Mouse (Mus musculus) kidney, embryonic 16.5 days (tissue): ENCODE results near the gene Anpep. TPM values are rescaled to one million over a fixed set of nuclear protein-coding genes. Genes with fewer than 3 reads are reported as not detected.

Experiments
- ATAC-seq: fragments of 200-750 bp; cut with Nextera tagmentation; 2 replicates; pipeline ENCODE4 v1.8.0; 2017; ENCODE audit warnings: moderate TSS enrichment; ENCODE audit not compliant: low FRiP score, low TSS enrichment
- H3K27ac ChIP-seq: fragments of 300-500 bp; sonication (generic); 2 replicates; pipeline ENCODE4 v1.5.1; 2014; ENCODE audit warnings: low read length
- H3K27me3 ChIP-seq: fragments of 300-500 bp; sonication (generic); 2 replicates; pipeline ENCODE4 v1.6.1; 2014; ENCODE audit warnings: low read length, control low read depth, mixed read lengths; ENCODE audit not compliant: insufficient read depth
- H3K36me3 ChIP-seq: fragments of 300-500 bp; sonication (generic); 2 replicates; pipeline ENCODE4 v1.6.1; 2014; ENCODE audit warnings: low read length, control low read depth, mixed read lengths; ENCODE audit not compliant: insufficient read depth
- H3K4me1 ChIP-seq: fragments of 300-500 bp; sonication (generic); 2 replicates; pipeline ENCODE4 v1.6.1; 2014; ENCODE audit warnings: low read length, control low read depth, mixed read lengths; ENCODE audit not compliant: insufficient read depth
- H3K4me2 ChIP-seq: fragments of 300-500 bp; sonication (generic); replicated peaks from 2 replicates; pipeline ENCODE4 v1.6.1; 2014; ENCODE audit warnings: low read depth, low read length
- H3K4me3 ChIP-seq: fragments of 300-500 bp; sonication (generic); 2 replicates; pipeline ENCODE4 v1.5.1; 2014; ENCODE audit warnings: mild to moderate bottlenecking, low read length
- H3K9ac ChIP-seq: fragments of 300-500 bp; sonication (generic); replicated peaks from 2 replicates; pipeline ENCODE4 v1.6.1; 2014; ENCODE audit warnings: low read length
- H3K9me3 ChIP-seq: fragments of 300-500 bp; sonication (generic); 2 replicates; pipeline ENCODE4 v1.6.1; 2016; ENCODE audit warnings: low read length, control low read depth
- WGBS: fragments of 180-500 bp; shearing (Covaris S2); extraction: QIAGEN DNeasy Blood & Tissue Kit; methylation state at CpG from one replicate; pipeline ENCODE4 v1.1.7; 2014; 5-methylcytosine and 5-hydroxymethylcytosine counted together
- polyA plus RNA-seq: library from polyadenylated mRNA; unstranded; fragments of >200 nt; fragmentation: Nextera tagmentation; extraction: Ambion mirVana; gene quantifications from 2 replicates; pipeline ENCODE4 v1.2.1, GENCODE M21; 2015

Gene Anpep
- polyA plus RNA-seq, 1 experiment from 2014 or later, result 164 TPM

DNA sequence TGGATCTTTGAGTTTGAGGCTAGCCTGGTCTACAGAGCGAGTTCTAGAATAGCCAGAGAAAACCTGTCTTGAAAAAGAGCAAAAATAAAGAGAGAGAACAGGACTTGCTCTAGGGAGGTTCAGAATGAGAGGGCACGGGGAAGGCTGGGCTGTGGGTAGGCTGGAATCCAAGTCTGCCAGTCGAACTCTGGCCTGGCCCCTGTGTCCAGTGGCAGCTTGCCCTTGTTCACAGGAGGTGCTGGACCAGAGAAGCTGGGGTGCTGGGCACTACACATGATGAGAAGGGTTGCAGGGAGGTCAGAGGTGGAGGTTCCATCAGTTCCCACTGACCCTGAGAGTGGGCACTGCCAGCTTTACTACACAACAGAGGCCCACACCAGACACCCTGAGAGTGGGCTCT lies 32.5 kb downstream of the Anpep start:
- no peak overlapping the region for H3K4me2 ChIP-seq
- H3K4me3 ChIP-seq, result no peak overlapping the region
- H3K36me3 ChIP-seq, result peaks cover 27% of the 10 kb centered on the region
- H3K27me3 ChIP-seq, result no peaks in the 10 kb centered on the region
- H3K4me1 ChIP-seq, result 0 out of 2 replicates have a peak, but pooled peaks cover 5% of the 10 kb centered on the region
- H3K9me3 ChIP-seq, result peaks cover 4% of the 10 kb centered on the region; the same call in 1 of the 2 replicates
- ATAC-seq, result no peak
- no peak overlapping the region for H3K9ac ChIP-seq
- H3K27ac ChIP-seq, result no peak overlapping the region
- 82% methylated on average over 3 of the region's 3 CpGs for WGBS

DNA sequence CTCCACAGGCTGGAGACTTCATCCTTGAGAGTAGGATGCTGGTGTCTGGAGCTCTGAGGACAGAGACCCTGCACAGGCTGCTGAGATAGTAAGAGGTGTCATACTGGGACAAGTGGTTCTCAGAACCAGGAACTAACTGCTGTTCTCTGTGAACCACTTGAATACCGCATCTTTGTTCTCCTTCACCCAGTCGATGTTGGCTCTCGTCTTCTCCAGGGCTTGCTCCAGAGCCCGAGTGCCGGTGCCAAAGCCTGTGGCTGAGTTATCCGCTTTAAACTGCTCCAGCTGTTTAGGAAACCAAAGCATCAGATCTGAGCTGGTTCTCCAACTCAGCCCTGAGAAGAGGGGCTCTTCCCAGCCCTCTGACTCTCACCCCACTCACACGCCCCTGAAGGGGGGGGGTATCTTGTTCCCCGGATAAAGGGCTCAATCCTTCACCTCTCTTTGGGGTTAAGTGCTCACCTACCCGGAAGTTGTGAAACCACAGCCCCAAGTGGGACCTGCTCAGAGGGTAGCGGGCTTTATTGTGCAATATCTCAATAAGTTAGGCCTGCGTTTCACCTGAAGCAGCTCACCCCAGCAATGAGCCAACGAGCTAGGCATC lies 38.7 kb downstream of the Anpep start:
- H3K9ac ChIP-seq, result no peak overlapping the region
- peaks cover 31% of the 10 kb centered on the region for H3K36me3 ChIP-seq
- H3K27me3 ChIP-seq, result no peaks in the 10 kb centered on the region; the same call in 1 of the 2 replicates
- no peak overlapping the region for H3K27ac ChIP-seq
- no peak for ATAC-seq
- no peak overlapping the region for H3K4me3 ChIP-seq
- peaks cover 19% of the 10 kb centered on the region for H3K4me1 ChIP-seq
- 77% methylated on average over 12 of the region's 12 CpGs for WGBS
- no peak overlapping the region for H3K4me2 ChIP-seq
- peaks cover 4% of the 10 kb centered on the region; the same call in 1 of the 2 replicates for H3K9me3 ChIP-seq

GRCm38 (mm10) chr7:79819996-79820395 lies 40.9 kb downstream of the Anpep start:
- no peak overlapping the region for H3K4me3 ChIP-seq
- H3K27me3 ChIP-seq, result no peaks in the 10 kb centered on the region; the same call in 1 of the 2 replicates
- 54% methylated on average over 11 of the region's 11 CpGs for WGBS
- ATAC-seq, result no peak
- H3K9ac ChIP-seq, result no peak overlapping the region
- peaks cover 4% of the 10 kb centered on the region; the same call in 1 of the 2 replicates for H3K9me3 ChIP-seq
- H3K36me3 ChIP-seq, result peaks cover 11% of the 10 kb centered on the region
- no peak overlapping the region for H3K4me2 ChIP-seq
- H3K27ac ChIP-seq, result no peak overlapping the region; the same call in 1 of the 2 replicates
- H3K4me1 ChIP-seq, result peaks cover 19% of the 10 kb centered on the region

DNA sequence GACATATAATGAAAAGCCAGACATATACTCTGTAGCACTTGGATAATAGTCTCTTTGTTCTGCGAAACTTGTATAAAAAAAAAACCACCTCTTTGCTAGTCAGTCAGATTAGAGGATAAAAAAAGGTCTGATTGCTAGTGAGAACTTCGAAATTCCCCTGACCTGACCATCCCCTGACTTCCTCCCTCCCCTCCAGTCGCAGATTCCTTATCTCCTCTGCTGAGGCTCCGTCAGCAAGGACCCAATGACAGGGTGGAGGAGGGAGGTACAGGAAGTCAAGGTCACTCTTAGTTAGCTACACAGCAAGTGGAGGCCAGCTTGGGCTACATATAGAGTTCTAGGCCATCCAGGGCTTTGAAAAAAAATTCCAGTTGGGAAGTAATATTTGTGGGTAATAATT lies 41.3 kb downstream of the Anpep start:
- Histone ChIP-seq H3K4me1 (peaks cover 19% of the 10 kb centered on the region), H3K4me2 (no peak overlapping the region), H3K27ac (peak overlapping the region; percentile 21; the same call in 1 of the 2 replicates), H3K27me3 (no peaks in the 10 kb centered on the region; the same call in 1 of the 2 replicates), H3K9ac (no peak overlapping the region), H3K36me3 (peaks cover 6% of the 10 kb centered on the region), H3K4me3 (no peak overlapping the region), H3K9me3 (no peaks in the 10 kb centered on the region)
- ATAC-seq, result no peak
- WGBS, result 27% methylated on average over 4 of the region's 4 CpGs

DNA sequence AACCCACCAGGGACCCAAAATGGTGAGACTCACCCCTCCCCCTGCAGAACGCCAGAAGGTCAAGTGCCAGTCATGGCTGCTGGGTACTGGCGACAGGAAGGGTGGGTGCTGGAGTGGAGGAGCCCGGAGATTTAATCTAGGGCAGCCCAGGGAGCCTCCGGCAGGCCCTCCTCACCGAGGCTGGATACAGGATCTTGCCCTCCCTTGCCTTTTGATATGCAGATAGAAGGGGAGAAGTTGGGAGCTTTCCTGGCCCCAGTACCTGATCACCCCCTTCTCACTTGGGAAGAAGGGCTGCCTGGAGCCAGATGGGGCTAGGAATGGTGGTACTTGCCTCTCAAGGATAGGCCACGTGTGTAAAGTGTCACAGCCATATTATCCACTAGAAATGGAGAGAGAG lies 42.5 kb downstream of the Anpep start:
- 5% methylated on average over 6 of the region's 6 CpGs for WGBS
- no peak overlapping the region for H3K9ac ChIP-seq
- H3K36me3 ChIP-seq, result peaks cover 4% of the 10 kb centered on the region
- no peaks in the 10 kb centered on the region; the same call in 1 of the 2 replicates for H3K27me3 ChIP-seq
- H3K9me3 ChIP-seq, result no peaks in the 10 kb centered on the region
- no peak overlapping the region for H3K4me3 ChIP-seq
- no peak overlapping the region for H3K4me2 ChIP-seq
- no peak overlapping the region for H3K27ac ChIP-seq
- ATAC-seq, result no peak
- H3K4me1 ChIP-seq, result peaks cover 19% of the 10 kb centered on the region

DNA sequence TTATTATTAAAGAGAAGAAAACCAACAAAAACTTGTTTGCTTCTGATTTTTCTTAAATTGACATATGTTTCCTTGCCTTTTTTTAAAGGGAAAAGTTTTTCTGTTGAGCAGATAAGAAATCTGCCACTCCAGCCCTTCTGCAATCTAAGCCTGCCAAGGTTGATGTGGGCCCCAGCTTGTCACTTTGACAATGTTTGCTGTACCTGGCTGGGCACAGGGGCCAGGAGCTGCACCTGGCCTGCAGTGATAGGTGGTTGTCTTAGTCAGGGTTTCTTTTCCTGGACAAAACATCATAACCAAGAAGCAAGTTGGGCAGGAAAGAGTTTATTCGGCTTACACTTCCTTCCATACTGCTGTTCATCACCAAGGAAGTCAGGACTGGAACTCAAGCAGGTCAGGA lies 47.5 kb downstream of the Anpep start:
- no peak overlapping the region for H3K27ac ChIP-seq
- H3K4me2 ChIP-seq, result no peak overlapping the region
- no peak overlapping the region for H3K9ac ChIP-seq
- 82% methylated on average over 1 of the region's 1 CpGs for WGBS
- H3K4me1 ChIP-seq, result peaks cover 11% of the 10 kb centered on the region
- H3K36me3 ChIP-seq, result no peaks in the 10 kb centered on the region
- ATAC-seq, result no peak
- H3K27me3 ChIP-seq, result peaks cover 11% of the 10 kb centered on the region
- no peaks in the 10 kb centered on the region for H3K9me3 ChIP-seq
- no peak overlapping the region for H3K4me3 ChIP-seq

- ATAC-seq, result peak; percentile 60
- Histone ChIP-seq H3K27me3 (peaks cover 11% of the 10 kb centered on the region), H3K9ac (peak within 1 kb of the TSS; percentile 69), H3K36me3 (no peaks in the 10 kb centered on the region), H3K9me3 (no peaks in the 10 kb centered on the region), H3K4me2 (peak within 1 kb of the TSS; percentile 65), H3K27ac (no peak within 1 kb of the TSS), H3K4me3 (peak within 1 kb of the TSS; percentile 34), H3K4me1 (peaks cover 8% of the 10 kb centered on the region; the same call in 1 of the 2 replicates)
- WGBS, result 10% methylated on average over 71 of the region's 71 CpGs
Observed at GRCm38 (mm10) chr7:79810611-79811506, 50.0 kb downstream of the Anpep start, which contains the start of gene Mesp2. Mesp2 (plus strand) TSS chr7:79810727.

GRCm38 (mm10) chr7:79808561-79808960 lies 52.3 kb downstream of the Anpep start:
- Histone ChIP-seq H3K36me3 (no peaks in the 10 kb centered on the region), H3K9ac (no peak overlapping the region), H3K27me3 (peaks cover 11% of the 10 kb centered on the region), H3K27ac (no peak overlapping the region), H3K4me3 (no peak overlapping the region), H3K4me1 (peaks cover 8% of the 10 kb centered on the region; the same call in 1 of the 2 replicates), H3K9me3 (no peaks in the 10 kb centered on the region), H3K4me2 (no peak overlapping the region)
- ATAC-seq, result no peak
- WGBS, result 82% methylated on average over 7 of the region's 7 CpGs

DNA sequence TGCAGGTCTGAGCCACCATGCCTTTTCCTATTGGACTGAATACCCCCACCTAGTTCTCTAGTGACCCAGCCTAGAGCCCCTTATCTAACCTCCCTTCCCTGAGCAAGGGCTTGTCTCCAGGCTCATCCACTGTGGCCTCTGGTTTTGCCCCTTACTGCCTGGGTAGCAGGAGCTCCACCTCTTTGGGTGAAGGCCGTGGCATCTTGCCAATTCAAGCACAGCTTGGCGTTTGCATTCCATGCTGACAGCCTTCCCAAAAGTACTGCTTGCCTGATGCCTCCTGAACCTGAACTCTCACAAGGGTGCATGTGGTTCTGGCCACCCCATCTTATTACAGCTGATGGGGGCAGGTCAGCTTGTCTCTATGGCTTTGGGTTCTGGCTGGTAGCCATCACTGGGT lies 57.0 kb downstream of the Anpep start:
- WGBS, result 42% methylated on average over 2 of the region's 2 CpGs
- no peak for ATAC-seq
- H3K27ac ChIP-seq, result no peak overlapping the region
- no peak overlapping the region for H3K9ac ChIP-seq
- no peak overlapping the region for H3K4me3 ChIP-seq
- no peaks in the 10 kb centered on the region for H3K36me3 ChIP-seq
- H3K4me2 ChIP-seq, result no peak overlapping the region
- H3K4me1 ChIP-seq, result no peaks in the 10 kb centered on the region
- H3K9me3 ChIP-seq, result no peaks in the 10 kb centered on the region
- H3K27me3 ChIP-seq, result no peaks in the 10 kb centered on the region
